Mouse (Mus musculus) ES-Bruce4 (cell line): ENCODE data around the gene Dab1.

Experiments used
- CTCF ChIP-seq: IDR thresholded peaks from one replicate; pipeline ENCODE4 v1.8.1; 2011; ENCODE audit warnings: low read depth, low read length
- EP300 ChIP-seq: IDR thresholded peaks from 2 replicates; pipeline ENCODE4 v1.6.1; 2011; ENCODE audit warnings: low read depth, low read length; ENCODE audit not compliant: insufficient read depth
- POLR2A ChIP-seq: IDR thresholded peaks from one replicate; pipeline ENCODE4 v1.8.1; 2011; ENCODE audit warnings: low read length; ENCODE audit not compliant: insufficient read depth

GRCm38 (mm10) chr4:103822669-103823068 lies 203.5 kb downstream of the Dab1 start:
- TF ChIP-seq POLR2A, result no peak
- TF ChIP-seq CTCF, result no peak
- TF ChIP-seq EP300, result no peak
